Mouse (Mus musculus) right cerebral cortex, postnatal 10 days (tissue): Measurements from ENCODE around the gene Slc35f4.

Experiments used
- DNase-seq, 2 experiments: peaks; one replicate each; pipeline ENCODE4 v3.0.0; 2021; ENCODE audit warnings: low spot score in 2 of 2

The Slc35f4 gene

DNA sequence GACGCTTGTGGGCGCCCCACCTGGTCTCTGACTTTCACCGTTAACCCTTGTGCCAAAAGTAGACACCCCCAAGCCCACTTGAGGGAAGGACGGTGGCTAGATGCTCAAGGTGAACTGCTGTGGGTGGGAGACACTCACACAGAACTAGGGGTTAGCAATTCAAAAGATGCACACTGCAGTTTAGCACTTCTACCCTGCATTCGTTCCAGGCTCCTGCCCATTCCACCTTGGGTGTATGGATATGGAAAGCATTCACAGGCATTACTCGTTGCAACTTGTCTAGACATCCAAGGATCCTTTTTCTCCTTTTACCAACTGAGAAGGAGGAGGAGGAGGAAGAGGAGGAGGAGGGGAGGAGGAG, at the start of gene Slc35f4:
Slc35f4 (minus strand) TSS at position 116 of the 361 bp plus-strand sequence.
- no peak for DNase-seq

GRCm38 (mm10) chr14:49568369-49568768, 42.5 kb upstream of the Slc35f4 start:
- DNase-seq = no peak

DNA sequence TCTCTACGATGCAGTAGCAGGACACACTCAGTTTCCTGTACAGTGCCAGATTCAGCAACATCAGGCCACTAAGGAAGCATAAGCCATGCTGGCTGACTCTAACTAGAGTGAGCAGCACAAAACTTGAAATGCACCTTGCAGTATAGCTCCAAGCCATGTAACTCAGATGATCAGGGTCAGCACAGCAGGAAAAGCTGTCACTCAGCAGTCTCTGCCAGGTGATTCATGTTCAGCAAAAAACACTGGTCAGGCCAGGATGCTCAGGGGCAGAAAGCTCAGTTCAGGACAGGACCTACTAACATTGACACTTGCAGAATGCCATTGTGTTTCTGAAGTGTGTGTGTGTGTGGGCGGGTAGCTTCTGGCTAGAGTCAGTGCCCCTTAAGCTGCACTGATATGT, 34.9 kb upstream of the Slc35f4 start:
- DNase-seq = no peak

GRCm38 (mm10) chr14:49540104-49540503, 14.3 kb upstream of the Slc35f4 start:
- DNase-seq = no peak

- peak; percentile 62 to 67 for DNase-seq
Measured at GRCm38 (mm10) chr14:49525176-49525930, 493 bp downstream of the Slc35f4 start.

DNA sequence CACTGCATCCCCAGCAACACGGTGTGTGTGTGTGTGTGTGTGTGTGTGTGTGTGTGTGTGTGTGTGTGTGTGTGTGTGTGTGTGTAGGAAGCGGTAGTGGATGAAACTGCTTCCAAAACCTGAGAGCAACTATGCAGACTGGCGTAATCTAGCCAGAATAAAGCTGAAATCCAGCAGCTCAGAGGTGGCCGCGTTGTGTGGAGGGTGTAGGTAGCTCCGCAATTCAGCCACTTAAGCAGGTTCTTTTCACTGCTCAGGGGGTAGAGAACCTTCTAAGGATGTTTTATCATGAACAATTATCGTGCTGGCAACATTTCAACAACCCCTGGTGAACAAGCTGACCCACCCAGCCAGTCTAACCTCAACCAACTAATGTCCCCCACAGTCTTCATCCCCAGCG, 1.2 kb downstream of the Slc35f4 start:
- DNase-seq = peak; percentile 30 to 31

- DNase-seq = no peak
Measured at GRCm38 (mm10) chr14:49515096-49515665, 10.7 kb downstream of the Slc35f4 start.

- no peak for DNase-seq
Measured at GRCm38 (mm10) chr14:49514137-49514536, 11.7 kb downstream of the Slc35f4 start.

- DNase-seq = no peak
Measured at GRCm38 (mm10) chr14:49495192-49495591, 30.7 kb downstream of the Slc35f4 start.

DNA sequence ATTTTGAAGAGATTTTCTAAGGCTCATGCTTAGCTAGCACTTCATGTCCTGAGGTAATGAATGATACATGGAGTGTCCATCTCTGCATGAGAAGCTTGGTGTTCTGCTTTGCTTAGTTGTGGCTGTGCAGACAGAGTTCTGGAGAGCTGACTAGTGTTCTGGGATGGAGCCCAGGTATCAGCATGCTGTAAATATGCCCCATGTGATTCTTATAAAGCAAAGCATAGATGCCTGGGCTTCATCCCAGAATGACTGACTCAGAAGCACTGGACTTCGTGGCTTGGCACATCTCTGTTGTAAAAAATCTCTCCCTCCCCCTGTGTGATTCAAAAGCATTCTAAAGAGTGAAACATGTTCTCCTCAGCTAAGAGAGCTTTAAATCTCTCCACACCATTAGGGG, 32.1 kb downstream of the Slc35f4 start:
- peak; percentile 36 to 55 for DNase-seq

GRCm38 (mm10) chr14:49492506-49492905, 33.3 kb downstream of the Slc35f4 start:
- no peak for DNase-seq

DNA sequence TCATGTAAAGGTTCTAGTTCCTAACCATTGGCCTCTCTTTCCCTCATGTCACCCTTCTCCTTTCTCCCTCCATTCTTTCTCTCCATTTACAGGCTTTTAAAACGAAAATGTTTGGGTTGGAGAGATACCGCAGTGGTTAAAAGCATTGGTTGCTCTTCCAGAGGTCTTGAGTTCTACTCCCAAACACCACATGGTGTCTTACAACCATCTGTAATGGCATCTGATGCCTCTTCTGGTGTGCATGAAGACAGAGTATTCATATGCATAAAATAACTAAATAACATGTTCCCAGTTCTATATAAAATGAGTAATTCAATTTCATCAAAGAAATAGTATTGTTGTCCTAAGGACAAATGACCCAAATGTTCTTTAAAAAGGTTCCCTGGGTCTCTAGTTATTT, 49.2 kb downstream of the Slc35f4 start:
- DNase-seq = no peak

- no peak for DNase-seq
Measured at GRCm38 (mm10) chr14:49461761-49462160, 64.1 kb downstream of the Slc35f4 start.

- no peak for DNase-seq
Measured at GRCm38 (mm10) chr14:49460799-49461198, 65.0 kb downstream of the Slc35f4 start.

- DNase-seq = no peak
Measured at GRCm38 (mm10) chr14:49454283-49454914, 71.4 kb downstream of the Slc35f4 start.

GRCm38 (mm10) chr14:49453782-49454181, 72.1 kb downstream of the Slc35f4 start:
- no peak for DNase-seq

DNA sequence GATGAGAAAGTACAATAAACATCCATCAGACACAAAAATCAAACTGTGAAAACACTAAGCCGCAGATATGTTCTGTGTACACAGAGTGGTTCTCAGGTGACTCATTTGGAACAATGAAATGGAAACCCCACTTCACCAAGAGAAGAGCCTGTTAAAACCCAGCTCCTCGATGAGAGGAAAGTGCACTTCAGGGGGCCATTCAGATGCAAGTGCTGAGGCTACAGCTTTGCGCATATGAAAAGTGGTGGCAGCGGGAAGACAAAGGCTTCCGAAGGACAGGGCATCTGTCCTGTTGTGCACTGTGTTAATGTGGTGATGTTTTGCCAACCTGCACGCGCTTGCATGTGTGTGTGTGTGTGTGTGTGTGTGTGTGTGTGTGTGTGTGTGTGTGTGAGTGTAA, 78.2 kb downstream of the Slc35f4 start:
- no peak for DNase-seq

- DNase-seq = no peak
Measured at GRCm38 (mm10) chr14:49446461-49446860, 79.4 kb downstream of the Slc35f4 start.

GRCm38 (mm10) chr14:49436811-49437210, 89.0 kb downstream of the Slc35f4 start:
- DNase-seq = no peak

- DNase-seq = no peak
Measured at GRCm38 (mm10) chr14:49431821-49432220, 94.0 kb downstream of the Slc35f4 start.

DNA sequence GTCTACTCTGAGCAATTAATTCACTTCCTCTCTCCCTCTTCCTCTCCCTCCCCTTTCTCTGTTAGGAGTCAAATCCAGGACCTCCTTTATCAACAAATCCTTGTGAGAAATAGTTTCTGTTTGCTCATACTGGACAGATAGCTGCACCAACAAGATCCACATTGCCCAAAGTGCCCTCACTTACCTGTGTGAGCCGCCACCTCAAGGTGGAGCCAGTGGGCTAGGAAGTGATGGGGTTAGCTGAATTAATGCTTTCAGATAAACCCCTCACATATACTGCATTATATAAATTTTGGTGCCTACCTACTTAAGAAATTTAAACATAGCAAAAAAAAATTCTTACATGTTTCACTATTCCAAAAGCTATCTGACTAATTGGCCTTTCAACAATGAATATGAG, 133.4 kb downstream of the Slc35f4 start:
- no peak for DNase-seq

GRCm38 (mm10) chr14:49362161-49362560, 163.7 kb downstream of the Slc35f4 start:
- DNase-seq = no peak

DNA sequence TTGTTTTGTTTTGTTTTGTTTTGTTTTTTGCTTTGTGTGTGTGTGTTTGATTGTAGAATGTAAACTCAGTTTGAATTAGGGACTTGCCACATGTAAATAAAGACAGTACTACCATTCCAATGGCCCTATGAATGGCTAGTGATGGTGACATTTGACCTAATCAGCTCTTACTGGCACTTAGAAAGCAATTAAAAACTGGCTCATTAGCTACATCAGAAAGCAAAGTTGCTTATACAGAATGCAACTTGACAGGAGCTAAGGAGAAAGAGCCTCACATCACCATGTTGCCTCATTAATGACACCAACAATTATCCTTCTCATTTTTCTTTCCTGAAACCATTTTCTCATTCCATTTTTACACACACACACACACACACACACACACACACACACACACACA, 170.3 kb downstream of the Slc35f4 start:
- DNase-seq = no peak
